Mouse (Mus musculus): ENCODE measurements at regions not wholly inside any gene's neighbourhood (a gene's known extent, or its start where the extent isn't known, plus 50 kb on each side); places are given as distances from the start of the nearest gene placed in this dataset.

DNA sequence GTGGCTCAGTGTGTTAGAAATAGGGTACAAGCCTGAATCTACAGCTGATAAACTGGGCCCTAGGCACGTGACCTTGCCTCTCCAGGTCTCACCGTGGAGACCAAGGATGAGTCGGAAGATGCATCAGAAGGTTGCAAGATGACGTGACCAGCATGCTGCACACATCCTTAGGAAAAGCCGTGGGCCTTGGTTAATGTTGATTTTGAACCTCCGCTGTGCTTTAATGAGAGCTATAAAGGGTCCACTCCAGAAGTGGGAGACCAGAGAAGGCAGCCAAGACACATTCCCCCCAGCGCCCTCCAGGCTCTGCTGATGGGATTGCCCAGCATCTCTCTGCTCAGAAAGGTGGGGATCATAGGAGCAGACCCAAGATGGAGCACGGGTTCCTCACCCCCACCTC, 343.6 kb upstream of the Tbx3 start:
- no peak for TF ChIP-seq CTCF (IDR thresholded peaks at IDR 0.05; ENCODE audit: low read depth)
- TF ChIP-seq EP300 (IDR thresholded peaks at IDR 0.05; ENCODE audit: low read depth): no peak
